Mouse (Mus musculus): Measurements from ENCODE around the gene Armc6. TPM values are rescaled to one million over a fixed set of nuclear protein-coding genes. Genes with fewer than 3 reads are reported as not detected.

The Armc6 gene
- total and polyA plus RNA-seq, 2 experiments from 2014 or later, result 112 to 116 TPM

- no peaks in the 10 kb centered on the region for H3K4me1 ChIP-seq (ENCODE audit: insufficient read depth, low read length)
- H3K9me3 ChIP-seq (ENCODE audit: low read length), result no peaks in the 10 kb centered on the region
- no peak overlapping the region for H3K4me3 ChIP-seq (ENCODE audit: low read depth, low read length)
- H3K27ac ChIP-seq (ENCODE audit: low read depth, low read length), result no peak overlapping the region
- DNase-seq (ENCODE audit: low spot score), result no peak
- no peak for TF ChIP-seq CTCF (IDR thresholded peaks at IDR 0.05)
- 0 out of 2 replicates have a peak overlapping the region, but pooled peaks have one; percentile 24 for H3K9ac ChIP-seq (replicated peaks; ENCODE audit: low read length, poor library complexity, severe bottlenecking)
- no peaks in the 10 kb centered on the region for H3K36me3 ChIP-seq (ENCODE audit: insufficient read depth, low read length)
- H3K4me2 ChIP-seq (ENCODE audit: low read depth, low read length, poor library complexity, severe bottlenecking), result no peak overlapping the region
- no peak for ATAC-seq (ENCODE audit: low FRiP score)
- H3K27me3 ChIP-seq (ENCODE audit: insufficient read depth, low read length), result no peaks in the 10 kb centered on the region
- WGBS, result 65% methylated on average over 15 of the region's 15 CpGs
Observed at GRCm38 (mm10) chr8:70278175-70278574, 43.9 kb upstream of the Armc6 start.

GRCm38 (mm10) chr8:70276476-70276875, 42.2 kb upstream of the Armc6 start:
- no peak for TF ChIP-seq CTCF (IDR thresholded peaks at IDR 0.05)
- no peaks in the 10 kb centered on the region for H3K4me1 ChIP-seq (ENCODE audit: insufficient read depth, low read length)
- H3K4me2 ChIP-seq (ENCODE audit: low read depth, low read length, poor library complexity, severe bottlenecking), result no peak overlapping the region
- no peaks in the 10 kb centered on the region for H3K9me3 ChIP-seq (ENCODE audit: low read length)
- no peak overlapping the region for H3K4me3 ChIP-seq (ENCODE audit: low read depth, low read length)
- 78% methylated on average over 3 of the region's 3 CpGs for WGBS
- H3K27me3 ChIP-seq (ENCODE audit: insufficient read depth, low read length), result no peaks in the 10 kb centered on the region
- no peak overlapping the region for H3K9ac ChIP-seq (replicated peaks; ENCODE audit: low read length, poor library complexity, severe bottlenecking)
- ATAC-seq (ENCODE audit: low FRiP score) (no peak), DNase-seq (ENCODE audit: low spot score) (no peak)
- no peaks in the 10 kb centered on the region for H3K36me3 ChIP-seq (ENCODE audit: insufficient read depth, low read length)
- H3K27ac ChIP-seq (ENCODE audit: low read depth, low read length), result no peak overlapping the region

DNA sequence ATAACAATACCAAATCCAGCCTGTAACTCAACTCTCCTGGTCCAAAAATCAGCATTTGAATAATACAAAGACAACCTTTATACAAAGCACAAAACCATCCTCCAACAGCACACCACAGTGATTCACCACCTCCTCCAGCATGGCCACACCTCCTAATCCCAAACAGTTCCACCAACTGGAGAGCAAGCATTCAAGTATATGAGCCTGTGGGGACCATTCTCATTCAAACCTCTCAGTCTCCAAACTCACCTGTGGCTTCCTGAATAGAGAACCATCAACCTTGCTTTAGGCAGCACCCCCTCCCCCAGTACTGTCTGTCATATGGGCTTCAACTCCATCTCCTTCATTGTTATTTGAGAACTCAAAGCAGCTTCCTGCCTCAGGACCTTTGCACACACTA, 40.1 kb upstream of the Armc6 start:
- H3K9me3 ChIP-seq (ENCODE audit: low read length), result no peaks in the 10 kb centered on the region
- H3K27me3 ChIP-seq (ENCODE audit: insufficient read depth, low read length), result no peaks in the 10 kb centered on the region
- DNase-seq (ENCODE audit: low spot score) (no peak), ATAC-seq (ENCODE audit: low FRiP score) (no peak)
- no peak overlapping the region for H3K4me3 ChIP-seq (ENCODE audit: low read depth, low read length)
- H3K4me1 ChIP-seq (ENCODE audit: insufficient read depth, low read length), result no peaks in the 10 kb centered on the region
- no peak for TF ChIP-seq CTCF (IDR thresholded peaks at IDR 0.05)
- no peaks in the 10 kb centered on the region for H3K36me3 ChIP-seq (ENCODE audit: insufficient read depth, low read length)
- no peak overlapping the region for H3K4me2 ChIP-seq (ENCODE audit: low read depth, low read length, poor library complexity, severe bottlenecking)
- H3K9ac ChIP-seq (replicated peaks; ENCODE audit: low read length, poor library complexity, severe bottlenecking), result no peak overlapping the region
- no peak overlapping the region for H3K27ac ChIP-seq (ENCODE audit: low read depth, low read length)

- no peaks in the 10 kb centered on the region for H3K36me3 ChIP-seq (ENCODE audit: insufficient read depth, low read length)
- 64% methylated on average over 3 of the region's 3 CpGs for WGBS
- H3K4me3 ChIP-seq (ENCODE audit: low read depth, low read length), result no peak overlapping the region
- H3K9ac ChIP-seq (replicated peaks; ENCODE audit: low read length, poor library complexity, severe bottlenecking), result no peak overlapping the region
- H3K27ac ChIP-seq (ENCODE audit: low read depth, low read length), result no peak overlapping the region
- H3K9me3 ChIP-seq (ENCODE audit: low read length), result no peaks in the 10 kb centered on the region
- no peak for ATAC-seq (ENCODE audit: low FRiP score)
- DNase-seq (ENCODE audit: low spot score), result no peak
- no peaks in the 10 kb centered on the region for H3K27me3 ChIP-seq (ENCODE audit: insufficient read depth, low read length)
- H3K4me1 ChIP-seq (ENCODE audit: insufficient read depth, low read length), result no peaks in the 10 kb centered on the region
- TF ChIP-seq CTCF (IDR thresholded peaks at IDR 0.05), result no peak
- H3K4me2 ChIP-seq (ENCODE audit: low read depth, low read length, poor library complexity, severe bottlenecking), result no peak overlapping the region
Observed at GRCm38 (mm10) chr8:70272949-70273348, 38.7 kb upstream of the Armc6 start.

- Histone ChIP-seq H3K9ac (replicated peaks; ENCODE audit: low read length, poor library complexity, severe bottlenecking) (no peak overlapping the region), H3K4me3 (ENCODE audit: low read depth, low read length) (no peak overlapping the region), H3K27ac (ENCODE audit: low read depth, low read length) (no peak overlapping the region), H3K9me3 (ENCODE audit: low read length) (no peaks in the 10 kb centered on the region), H3K27me3 (ENCODE audit: insufficient read depth, low read length) (no peaks in the 10 kb centered on the region), H3K36me3 (ENCODE audit: insufficient read depth, low read length) (peaks cover 11% of the 10 kb centered on the region; the same call in 1 of the 2 replicates), H3K4me1 (ENCODE audit: insufficient read depth, low read length) (no peaks in the 10 kb centered on the region), H3K4me2 (ENCODE audit: low read depth, low read length, poor library complexity, severe bottlenecking) (no peak overlapping the region)
- WGBS, result 59% methylated on average over 11 of the region's 11 CpGs
- peak; percentile 56 for TF ChIP-seq CTCF (IDR thresholded peaks at IDR 0.05)
- DNase-seq (ENCODE audit: low spot score), result no peak
- no peak for ATAC-seq (ENCODE audit: low FRiP score)
Observed at GRCm38 (mm10) chr8:70268799-70269565, 34.7 kb upstream of the Armc6 start.

DNA sequence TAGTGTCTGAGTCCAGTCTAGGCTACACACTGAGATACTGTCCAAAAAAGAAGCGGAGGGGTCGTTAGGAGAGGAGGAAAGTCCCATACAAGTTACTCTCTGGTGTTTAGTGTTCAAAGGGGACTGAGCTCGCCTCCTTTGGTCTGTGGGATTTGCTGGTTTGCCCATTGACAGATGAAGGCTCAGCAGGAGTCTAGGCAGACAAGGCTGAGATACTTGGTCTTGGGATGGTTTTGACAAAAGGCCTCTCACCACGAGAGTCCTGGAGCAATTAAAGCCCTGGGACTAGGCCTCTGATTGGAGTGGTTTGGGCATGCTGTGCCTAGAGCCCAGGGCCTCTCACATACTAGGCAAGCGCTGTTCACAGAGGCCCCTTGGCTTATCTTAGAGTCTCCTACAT, 34.0 kb upstream of the Armc6 start:
- H3K4me1 ChIP-seq (ENCODE audit: insufficient read depth, low read length), result no peaks in the 10 kb centered on the region
- H3K4me3 ChIP-seq (ENCODE audit: low read depth, low read length), result no peak overlapping the region
- H3K27me3 ChIP-seq (ENCODE audit: insufficient read depth, low read length), result no peaks in the 10 kb centered on the region
- ATAC-seq (ENCODE audit: low FRiP score) (no peak), DNase-seq (ENCODE audit: low spot score) (no peak)
- H3K36me3 ChIP-seq (ENCODE audit: insufficient read depth, low read length), result peaks cover 17% of the 10 kb centered on the region
- no peak overlapping the region for H3K4me2 ChIP-seq (ENCODE audit: low read depth, low read length, poor library complexity, severe bottlenecking)
- no peak overlapping the region for H3K9ac ChIP-seq (replicated peaks; ENCODE audit: low read length, poor library complexity, severe bottlenecking)
- TF ChIP-seq CTCF (IDR thresholded peaks at IDR 0.05), result no peak
- H3K27ac ChIP-seq (ENCODE audit: low read depth, low read length), result no peak overlapping the region
- H3K9me3 ChIP-seq (ENCODE audit: low read length), result no peaks in the 10 kb centered on the region
- 41% methylated on average over 5 of the region's 5 CpGs for WGBS
